Mouse (Mus musculus) cerebellum, postnatal 10 days (tissue): ENCODE data around the gene Pik3r6.
A peak's percentile ranks its signal among the peaks of the same experiment; 100 is the strongest.

Experiments
- DNase-seq, 2 experiments: peaks; one replicate each; pipeline ENCODE4 v3.0.0; 2021; ENCODE audit warnings: mixed read lengths in 2 of 2

Pik3r6 gene

DNA sequence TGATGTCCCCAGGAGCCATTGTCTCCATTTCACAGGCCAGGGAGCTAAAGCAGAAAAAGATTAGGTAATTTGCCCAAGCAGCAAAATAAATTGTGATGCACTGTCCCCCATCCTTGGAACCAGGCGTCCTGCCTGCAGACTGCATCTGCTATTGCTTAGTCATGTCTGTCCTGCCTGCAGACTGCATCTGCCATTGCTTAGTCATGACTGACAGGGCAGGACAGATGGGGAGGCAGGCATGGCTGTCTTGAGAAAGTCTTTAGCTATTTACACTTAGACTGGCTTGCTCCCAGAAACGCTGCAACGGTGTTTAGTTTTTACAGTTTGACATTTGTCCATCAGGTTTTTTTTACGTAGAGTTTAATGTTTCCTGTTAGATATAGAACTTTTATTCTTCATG is 33.6 kb downstream of the Pik3r6 start:
- peak; percentile 30 to 38 for DNase-seq

DNA sequence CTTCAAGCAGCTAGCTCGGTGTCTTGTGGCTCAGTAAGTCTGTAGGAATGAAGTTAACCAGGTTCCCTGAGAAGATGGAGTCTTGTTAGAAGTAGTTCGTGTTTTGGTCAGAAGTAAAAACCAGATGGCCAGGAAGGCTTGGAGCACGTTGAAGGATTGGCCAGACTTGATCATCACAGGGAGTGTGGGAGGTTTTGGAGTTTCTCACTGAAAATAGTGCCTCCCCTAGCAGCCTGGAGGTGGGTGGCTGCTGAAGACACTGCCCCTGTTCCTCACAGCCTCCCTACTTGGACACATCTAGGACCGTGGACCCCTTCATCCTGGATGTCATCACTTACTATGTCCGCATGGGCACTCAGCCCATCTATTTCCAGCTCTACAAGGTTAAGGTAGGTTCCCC is 36.8 kb downstream of the Pik3r6 start:
- no peak for DNase-seq

DNA sequence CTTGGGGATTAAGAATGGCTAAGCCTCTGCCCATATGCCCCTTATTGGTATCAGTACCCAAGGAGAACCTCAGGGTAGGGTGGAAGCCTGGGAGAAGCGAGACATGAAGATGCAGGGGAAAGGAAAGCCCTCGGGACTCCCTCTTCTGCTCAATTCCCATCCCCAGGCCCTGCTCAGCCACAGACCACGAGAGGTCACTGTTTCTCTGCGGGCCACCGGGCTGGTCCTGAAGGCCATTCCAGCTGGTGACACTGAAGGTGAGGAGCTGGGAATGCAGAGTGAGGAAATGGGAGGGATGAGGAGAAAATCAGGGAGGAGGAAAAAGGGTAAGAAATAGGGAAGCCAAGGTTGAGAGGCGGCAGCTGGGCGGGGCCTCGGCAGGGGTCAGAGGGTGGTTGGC is 41.7 kb downstream of the Pik3r6 start:
- peak; percentile 54 to 60 for DNase-seq

DNA sequence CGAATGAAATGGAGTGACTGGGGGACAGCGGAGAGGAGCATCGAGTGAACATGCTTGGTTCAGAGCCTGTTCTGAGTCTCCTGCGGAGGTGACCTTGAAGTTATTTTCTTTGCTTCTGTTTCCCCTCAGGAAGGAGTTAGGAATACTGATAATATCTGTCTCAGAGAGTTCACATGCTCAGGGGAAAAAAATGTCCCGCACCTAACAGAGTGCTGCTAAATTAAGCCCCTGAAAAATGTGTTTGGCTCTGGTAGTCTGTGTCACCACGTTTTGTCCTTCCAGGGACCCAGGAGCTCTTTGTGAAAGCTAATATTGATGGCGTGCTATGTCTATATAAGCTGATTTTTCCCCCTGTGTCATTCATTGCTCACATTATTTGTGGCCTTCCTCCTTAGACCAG is 42.4 kb downstream of the Pik3r6 start:
- no peak for DNase-seq

DNA sequence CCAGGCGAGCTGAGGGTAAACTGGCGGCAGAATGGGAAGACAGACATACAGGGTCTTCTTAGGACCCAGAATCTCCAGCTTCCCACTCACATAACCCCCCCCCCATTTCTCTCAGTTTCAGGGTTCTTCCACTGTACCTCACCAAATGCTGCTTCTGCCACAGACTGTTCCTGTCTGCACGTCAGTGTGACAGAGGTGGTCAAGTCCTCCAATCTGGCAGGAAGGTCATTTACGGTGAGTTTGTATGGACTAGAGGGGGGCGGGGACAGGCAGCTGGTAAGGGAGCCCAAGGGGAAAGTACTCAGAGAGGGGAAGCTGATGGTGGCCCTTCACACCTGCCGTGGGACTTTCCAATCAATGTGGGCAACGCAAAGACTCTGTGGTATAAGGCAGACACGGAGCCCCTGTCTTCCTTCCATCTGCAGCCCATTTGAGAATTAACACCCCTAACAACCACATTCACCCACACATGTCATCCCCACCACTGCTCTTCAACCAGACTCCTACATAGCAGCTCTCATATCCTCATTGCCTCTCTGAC is 42.9 kb downstream of the Pik3r6 start:
- DNase-seq, result no peak

DNA sequence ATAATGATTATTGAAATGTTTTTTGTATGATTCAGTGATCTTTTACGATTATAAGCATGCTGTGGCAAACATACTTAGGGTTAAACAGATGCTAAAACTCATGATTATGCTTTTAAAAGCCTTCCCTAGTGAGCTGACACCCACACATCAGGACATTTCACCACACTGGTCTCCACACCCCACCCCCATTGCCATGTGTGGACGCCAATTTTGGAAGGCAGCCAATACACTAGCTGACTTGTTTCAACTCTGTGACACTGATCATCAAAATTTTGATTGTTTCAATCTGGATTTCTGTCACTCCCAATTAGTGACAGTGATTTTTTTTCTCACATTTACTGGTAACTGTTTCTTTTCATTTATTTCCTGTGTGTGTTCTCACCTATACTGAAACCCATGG is 44.7 kb downstream of the Pik3r6 start:
- DNase-seq, result no peak

DNA sequence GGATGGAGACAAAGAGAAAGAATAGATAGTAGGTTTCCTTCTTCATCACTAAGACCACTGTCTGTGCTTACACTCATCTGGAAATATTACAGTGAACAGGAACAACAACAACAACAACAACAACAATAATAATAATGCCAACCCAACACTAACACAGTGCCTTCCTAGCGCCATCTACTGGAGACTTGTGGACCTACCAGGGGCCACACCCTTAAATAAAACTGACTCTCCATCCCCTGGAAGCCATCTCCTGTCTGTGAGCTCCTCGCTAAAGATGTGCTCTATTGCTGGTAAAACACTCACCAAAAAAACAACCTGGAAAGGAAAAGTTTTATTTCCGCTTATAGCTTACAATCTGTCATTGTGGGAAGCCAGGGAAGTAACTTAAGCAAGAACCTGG is 46.8 kb downstream of the Pik3r6 start:
- no peak for DNase-seq

DNA sequence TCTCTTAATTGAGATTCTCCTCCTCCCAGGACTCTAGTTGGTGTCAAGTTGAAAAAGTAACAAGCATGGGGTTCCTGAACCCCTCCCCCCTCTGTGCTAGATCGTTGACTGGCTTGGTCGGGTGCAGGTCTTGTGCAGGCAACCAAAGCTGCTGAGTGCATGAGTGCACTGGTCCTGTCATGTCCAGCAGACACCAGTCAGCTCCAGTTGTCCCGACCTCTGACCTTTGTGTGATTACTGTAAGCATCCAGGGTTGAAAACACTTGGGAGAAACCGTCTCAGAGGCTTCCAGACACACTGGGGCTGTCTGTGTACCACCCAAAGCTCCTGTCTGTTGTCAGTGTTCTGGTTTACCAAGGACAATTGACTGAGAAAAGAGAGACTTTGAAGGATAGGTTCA is 47.5 kb downstream of the Pik3r6 start:
- DNase-seq, result no peak

DNA sequence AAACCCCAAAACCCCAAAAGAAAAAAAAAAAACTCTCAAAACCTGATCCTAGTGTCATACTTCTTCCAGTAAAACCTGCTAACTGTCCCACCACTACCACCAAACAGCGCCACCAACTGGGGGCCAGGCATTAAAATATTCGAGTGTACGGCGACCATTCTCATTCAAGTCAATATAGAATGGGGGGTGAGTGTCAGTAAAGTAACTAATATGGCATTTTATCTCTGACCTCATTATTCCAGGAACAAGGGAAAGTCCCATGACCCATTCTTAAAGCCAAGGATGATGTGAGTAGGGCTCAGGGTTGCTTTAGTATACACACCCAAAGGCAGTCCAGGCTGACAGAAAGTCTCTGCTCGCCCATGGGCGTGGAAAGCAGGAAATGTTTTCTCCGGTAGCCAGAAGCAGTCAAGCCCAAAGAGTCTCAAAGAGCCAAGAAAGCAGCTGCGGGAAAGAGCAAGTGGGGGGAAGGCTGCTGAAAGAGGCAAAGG is 51.2 kb downstream of the Pik3r6 start:
- DNase-seq, result peak; percentile 65 to 70

DNA sequence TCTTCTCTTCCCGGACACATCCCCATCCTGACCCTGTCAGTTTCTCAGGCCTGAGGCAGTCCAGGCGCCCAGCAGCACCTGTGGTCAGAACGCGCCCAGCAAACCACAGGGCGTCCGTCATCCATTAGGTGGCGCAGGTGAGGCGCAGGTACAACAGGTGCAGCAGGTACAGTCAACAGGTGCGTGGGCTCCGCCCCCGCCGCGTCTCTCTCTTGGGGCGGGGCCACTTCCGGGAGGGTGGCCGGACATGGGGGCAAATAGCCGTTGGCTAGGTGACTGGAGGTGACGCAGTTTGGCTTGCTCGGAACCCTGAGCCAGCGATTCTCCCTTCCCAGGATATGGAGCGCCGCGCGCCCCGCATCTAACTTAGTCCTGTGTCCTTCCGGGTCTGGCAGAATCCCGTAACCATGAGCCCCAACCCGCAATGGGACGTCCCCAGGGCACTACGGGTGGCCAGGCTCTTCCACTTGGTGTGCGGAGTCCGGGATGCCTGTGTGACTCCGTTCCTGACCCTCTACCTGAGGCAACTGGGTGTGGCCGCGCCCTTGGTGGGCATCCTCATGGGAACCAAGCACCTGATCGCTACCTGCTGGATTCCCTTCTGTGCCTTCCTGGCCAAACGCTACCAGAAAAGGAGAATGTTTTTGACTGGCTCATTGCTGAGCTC is 53.2 kb downstream of the Pik3r6 start, which contains the start of gene Mfsd6l:
Gene Mfsd6l (plus strand): TSS at position 269 of the 667 bp plus-strand sequence.
- DNase-seq, result peak; percentile 54 to 77

DNA sequence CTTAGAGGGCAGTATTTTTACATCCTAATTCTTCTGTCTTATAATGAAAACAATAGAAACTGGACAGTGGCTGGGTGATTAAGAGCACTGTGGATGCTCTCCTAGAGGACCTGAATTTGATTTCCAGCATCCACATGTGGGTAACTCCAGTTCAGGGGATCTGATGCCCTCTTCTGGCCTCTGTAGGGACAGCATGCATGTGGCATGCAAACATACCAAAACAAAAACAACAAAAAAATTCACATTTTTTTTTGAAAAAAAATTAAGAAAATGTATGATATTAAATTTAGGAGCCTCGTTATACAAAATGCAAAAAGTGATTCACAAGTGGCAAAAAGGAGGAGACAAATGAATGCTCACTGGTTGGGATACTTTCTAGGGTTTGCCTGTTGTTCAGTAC is 56.7 kb downstream of the Pik3r6 start:
- peak in 1 of 2 experiments; percentile 33 for DNase-seq

DNA sequence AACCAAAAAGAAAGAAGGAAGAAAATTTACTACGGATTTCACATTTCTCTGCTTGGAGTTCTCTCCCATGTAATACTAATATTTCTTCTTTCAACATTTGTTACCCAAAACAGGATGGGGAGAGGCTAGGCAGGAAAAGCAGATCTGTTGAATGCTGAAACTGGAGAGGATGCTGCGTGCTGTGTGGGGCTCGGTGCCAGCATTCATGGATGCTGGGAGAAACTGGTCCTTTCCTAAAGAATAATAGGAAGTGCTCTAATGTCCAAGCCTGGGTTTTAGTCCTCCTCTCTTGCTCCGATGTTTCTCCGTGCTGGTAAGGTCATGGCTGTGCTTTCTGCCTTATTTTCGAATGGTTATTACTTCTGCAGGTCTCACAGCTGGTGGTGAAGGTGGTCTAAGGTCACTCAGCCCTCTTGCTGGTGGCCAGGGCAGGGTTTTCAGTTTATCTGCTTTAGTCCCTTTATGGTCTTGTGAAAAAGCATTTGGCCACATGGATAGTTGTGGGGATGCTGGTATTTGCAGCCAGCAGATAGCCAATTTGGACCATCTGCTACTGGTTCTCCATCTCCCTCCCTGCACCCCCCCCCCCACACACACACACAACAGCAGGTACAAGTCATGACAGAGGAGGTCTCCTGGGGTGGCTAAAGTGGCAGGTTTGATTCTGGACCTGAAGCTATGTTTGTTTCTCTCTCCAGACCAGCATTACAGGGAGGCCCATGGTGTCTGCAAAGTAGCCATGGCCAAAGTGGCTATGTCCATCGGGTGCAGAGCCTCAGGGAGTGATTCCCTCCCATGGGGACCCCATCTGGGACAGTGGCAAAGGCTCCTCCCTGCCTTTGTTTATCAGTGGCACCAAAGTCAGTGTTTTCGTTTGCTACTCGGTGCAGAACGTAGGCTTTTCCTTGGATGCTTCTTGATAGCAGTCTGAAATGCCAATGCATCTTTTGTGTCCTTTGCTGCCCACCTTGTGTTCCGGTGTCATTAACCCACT is 59.4 kb downstream of the Pik3r6 start:
- peak; percentile 71 to 75 for DNase-seq

DNA sequence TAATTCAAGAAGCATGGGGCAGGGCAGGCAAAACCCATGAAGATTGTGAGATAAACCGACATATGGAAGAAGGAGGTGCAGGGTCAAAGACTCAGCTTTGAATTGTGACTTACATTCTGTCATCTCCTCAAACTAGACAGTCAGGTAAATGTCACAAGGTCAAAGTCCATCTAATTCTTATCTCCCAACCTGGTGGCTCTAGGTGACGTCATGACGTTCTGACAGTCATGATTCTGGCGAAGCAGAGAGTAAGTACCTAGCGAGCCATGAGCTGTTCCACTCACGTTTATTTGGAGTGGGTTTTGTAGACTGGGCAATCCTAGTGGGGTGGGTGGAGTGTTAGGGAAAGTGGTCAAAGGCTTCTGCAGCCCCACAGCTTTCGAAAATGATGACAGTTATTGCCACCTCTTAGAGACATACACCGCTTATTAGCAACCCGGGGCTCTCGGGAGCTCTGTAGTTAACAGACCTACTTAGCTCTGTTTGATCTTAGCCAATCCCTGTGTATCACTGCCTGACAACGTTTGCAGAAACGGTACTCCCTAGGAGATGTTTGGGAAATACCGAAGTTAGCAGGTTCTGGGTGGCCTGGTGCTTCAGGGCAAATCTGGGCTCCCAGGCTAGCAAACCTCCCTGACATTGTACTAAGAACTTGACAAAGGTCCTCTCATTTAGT is 61.7 kb downstream of the Pik3r6 start:
- DNase-seq, result no peak

DNA sequence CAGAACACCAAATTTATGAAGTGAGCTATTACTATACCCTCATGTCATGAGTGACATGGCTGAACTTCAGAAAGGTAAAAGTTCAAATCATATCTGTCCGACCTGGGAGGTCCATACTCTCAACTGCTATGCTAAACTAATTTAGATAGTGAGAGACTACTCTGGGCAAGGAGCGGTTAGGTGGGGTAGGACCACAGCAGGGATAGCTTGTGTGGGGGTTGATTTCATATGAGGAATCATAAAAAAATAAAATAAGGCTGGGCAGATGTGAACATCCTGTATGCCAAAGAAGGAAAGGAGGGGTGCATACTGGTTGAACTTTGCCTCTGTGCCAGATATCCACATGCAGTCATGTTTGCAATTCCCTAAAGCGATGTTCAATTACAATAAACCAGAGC is 62.2 kb downstream of the Pik3r6 start:
- DNase-seq, result no peak

DNA sequence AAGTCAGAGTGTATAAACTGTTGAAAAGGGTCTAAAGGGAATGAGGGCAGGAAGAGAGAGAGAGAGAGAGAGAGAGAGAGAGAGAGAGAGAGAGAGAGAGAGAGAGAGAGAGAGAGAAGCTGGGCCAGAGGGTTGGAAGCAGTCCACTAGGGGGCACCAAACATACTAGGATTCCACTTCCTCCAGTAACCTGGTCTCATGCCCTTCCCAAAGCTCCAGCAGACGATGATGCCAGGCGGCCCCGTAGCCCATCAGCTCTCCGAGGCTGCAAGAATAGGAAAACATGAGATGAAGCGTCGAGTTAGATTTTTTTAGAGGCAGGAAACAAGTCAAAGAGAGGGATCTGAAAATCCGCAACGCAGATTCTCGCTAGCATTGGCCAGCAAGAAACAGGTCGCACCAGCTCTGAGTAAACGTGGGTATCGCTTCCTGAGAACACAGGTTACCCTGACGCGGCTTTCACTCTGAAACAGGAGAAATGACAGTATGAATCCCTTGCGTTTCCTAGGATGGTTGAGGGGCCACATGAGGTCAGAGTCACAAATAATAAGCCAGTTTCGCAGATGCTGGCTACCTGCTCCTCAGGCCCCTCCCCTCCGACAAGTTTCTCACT is 63.7 kb downstream of the Pik3r6 start:
- DNase-seq, result peak; percentile 95 to 98

DNA sequence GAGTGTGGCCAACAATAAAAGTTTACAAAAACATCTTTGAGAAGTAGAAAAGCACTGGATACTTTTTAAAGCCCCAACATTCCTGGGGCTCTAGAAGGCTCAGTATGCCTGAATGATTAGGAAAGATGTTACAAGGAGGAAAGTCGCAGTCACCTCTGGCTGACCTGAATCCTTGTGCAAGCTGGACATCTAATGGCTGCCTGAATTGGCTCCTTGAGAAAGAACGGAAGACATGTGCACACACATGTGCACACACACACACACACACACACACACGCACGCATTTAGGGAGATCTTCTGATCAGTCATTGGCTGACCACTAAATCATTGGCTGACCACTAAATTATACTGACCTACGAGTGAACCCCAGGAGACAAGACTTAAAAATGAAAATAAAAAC is 68.0 kb downstream of the Pik3r6 start:
- no peak for DNase-seq

DNA sequence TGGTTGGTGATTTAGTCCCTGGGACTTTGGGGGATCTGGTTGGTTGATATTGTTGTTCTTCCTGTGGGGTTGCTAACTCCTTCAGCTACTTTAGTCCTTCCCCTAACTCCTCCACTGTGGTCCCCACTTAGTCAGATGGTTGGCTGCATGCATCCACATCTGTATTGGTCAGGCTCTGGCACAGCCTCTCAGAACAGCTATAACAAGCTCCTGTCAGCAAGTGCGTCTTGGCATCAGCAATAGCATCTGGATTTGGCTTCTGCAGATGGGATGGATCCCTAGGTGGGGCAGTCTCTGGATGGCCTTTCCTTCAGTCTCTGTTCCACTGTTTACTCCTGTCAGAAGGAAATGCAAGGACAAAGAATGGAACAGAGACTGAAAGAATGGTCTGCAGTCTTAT is 74.3 kb downstream of the Pik3r6 start:
- no peak for DNase-seq

DNA sequence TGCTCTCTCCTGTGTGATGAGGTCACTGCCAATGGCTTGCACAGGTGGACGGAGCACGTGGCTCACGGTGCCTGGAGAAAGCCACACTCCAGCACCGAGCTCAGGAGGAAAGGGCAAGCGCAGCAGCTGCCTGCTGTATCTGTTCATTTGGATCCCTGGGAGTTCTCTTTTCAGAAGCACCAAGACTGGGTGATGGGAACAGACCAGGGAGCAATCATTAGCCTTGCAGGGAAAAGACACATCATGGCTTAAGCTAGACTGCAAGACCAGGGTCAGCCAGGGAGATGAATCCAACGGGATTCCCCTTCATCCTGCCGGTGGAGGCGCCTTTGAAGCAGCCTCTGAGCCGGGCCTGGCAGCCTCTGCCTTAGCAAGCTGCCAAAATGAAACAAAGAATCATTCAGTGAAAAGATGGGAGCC is 76.7 kb downstream of the Pik3r6 start:
- peak; percentile 88 to 90 for DNase-seq

DNA sequence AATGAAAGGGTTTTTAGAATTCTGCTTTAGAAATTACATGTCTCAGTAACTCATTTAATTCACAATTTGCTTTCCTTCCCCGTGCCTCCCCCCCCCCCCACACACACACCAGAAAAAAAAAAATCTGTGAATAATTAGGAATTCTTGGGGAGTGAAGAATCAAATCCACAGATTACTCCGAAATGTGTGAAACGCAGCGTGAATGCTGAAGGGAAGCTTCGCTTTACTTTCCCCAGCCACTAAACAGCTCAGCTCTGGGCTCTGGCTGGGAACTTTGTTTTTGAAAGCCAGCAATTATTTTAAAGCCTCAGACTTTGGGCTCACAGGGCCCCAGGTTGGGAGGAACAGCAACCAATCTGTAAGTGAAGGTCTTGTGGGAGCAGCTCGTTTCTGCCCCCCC is 77.7 kb downstream of the Pik3r6 start:
- DNase-seq, result no peak

DNA sequence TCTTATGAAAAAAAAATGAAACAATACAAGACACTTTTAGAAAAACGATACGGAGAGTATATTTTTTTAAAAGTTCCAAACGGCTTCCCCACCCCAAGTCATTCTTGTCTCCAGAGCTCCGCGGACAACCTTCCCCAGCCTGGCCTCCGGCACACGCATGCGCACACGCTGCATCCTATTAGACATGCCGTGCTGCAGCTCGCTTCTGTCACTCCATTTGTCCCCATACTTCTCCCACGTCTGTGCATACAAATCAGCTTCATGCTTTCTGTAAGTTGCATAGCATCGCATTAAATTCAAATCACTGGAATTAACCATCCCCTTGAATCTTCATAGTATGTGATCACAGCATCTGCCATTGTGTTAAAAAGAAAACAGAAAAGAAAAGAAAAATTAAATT is 80.4 kb downstream of the Pik3r6 start:
- peak; percentile 68 to 78 for DNase-seq

DNA sequence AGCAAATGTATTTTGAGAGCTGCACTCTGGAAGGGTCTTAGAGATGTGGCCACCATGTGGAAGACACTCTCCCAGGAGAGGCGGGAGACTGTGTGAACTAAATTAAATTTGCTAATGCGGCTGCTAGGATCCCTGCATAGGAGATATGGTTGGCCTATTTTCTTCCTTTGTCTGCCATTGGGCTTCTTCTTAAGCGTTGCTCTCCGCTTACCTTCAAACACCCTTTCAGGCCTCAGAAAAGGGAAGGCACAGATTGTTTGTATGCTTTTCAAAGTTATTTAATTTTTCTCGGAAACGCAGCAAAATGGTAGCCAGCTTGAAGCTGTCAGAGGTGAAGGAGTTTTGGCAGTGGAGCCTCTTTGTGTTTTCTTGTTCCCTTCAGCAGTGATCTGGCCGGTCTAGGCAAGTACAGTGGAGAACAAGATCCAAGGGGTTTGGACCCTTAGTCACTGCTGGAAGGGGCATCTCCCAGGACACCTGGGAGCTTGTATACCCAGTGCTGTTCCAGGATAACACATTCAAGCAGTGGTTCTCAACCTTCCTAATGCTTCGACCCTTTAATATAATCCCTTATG is 81.2 kb downstream of the Pik3r6 start:
- peak in 1 of 2 experiments; percentile 19 for DNase-seq

DNA sequence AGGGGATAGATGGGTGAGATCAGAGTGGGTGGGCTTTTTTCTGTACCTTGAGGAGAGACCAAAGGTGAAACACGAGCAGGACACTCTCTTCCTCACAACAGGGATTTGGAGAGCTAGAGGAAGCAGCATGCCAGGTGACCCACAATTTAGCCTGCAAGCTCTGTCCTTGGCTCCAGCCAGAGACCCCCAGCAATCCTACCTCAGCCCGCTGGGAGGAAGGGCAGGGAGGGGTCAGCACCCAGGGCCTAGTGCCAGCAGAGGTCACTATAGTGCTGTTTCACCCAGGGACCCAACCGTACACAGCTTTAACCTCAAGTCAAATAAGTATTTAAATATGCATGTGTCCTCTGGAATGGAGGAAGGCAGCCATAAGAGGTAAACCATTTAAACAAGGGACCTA is 83.1 kb downstream of the Pik3r6 start:
- peak; percentile 51 to 52 for DNase-seq
